Mouse (Mus musculus) C2C12 (cell line): ENCODE data around the gene Bri3bp.

Experiments
- CTCF ChIP-seq: IDR thresholded peaks from one replicate; pipeline ENCODE4 v1.5.1; 2011; ENCODE audit not compliant: control insufficient read depth, insufficient read depth, insufficient read length
- MAX ChIP-seq: IDR thresholded peaks from one replicate; pipeline ENCODE4 v1.6.1; 2011; ENCODE audit warnings: mild to moderate bottlenecking, control low read depth
- USF1 ChIP-seq: IDR thresholded peaks from one replicate; pipeline ENCODE4 v1.6.1; 2011; ENCODE audit warnings: low read depth, mild to moderate bottlenecking, control low read depth, moderate library complexity

DNA sequence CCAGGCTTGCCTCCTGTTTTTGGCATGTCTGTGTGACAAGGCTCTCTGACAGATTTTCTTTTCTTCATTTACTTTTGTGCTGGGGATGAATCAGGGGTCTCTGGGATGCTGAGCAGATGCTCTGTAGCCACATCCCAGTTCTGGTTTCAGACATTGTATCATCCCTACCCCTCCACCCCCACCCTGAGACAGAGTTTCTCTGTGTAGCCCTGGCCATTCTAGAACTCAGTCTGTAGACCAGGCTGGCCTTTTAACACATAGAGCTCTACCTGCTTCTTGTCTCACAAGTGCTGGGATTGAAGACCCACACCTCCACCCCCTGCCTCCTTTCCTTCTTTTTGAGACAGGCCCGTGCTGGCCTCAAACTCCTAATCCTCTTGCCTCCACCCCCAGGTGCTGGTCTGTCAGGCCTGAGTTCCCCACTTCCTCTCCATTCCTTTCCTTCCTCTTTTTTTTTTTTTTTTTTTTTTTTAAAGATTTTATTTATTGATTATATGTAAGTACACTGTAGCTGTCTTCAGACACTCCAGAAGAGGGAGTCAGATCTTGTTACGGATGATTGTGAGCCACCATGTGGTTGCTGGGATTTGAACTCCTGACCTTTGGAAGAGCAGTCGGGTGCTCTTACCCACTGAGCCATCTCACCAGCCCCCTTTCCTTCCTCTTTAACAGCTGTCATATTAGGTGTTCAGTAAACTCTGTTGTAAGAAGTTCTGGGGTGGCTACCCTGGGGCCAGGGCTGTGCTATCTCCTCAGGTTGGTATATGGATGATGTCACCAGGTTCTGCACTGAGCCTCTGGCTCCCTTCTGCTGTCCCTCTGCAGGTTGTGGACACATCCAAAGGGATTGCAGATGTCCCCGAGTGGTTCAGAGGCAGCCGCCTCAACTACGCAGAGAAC, 42.6 kb downstream of the Bri3bp start:
- TF ChIP-seq CTCF: no peak
- TF ChIP-seq MAX: no peak
- no peak for TF ChIP-seq USF1
